Mouse (Mus musculus) cerebellum, adult 11-12 months (tissue): ENCODE measurements around the gene Kcne1l.
A peak's percentile ranks its signal among the peaks of the same experiment; 100 is the strongest.

Experiments used
- DNase-seq: peaks from one replicate; pipeline ENCODE4 v3.0.0; 2022

Gene Kcne1l

GRCm38 (mm10) chrX:142305869-142306581, at the start of gene Kcne1l:
TSS of gene Kcne1l (minus strand) at chrX:142306294.
- DNase-seq = no peak

GRCm38 (mm10) chrX:142336207-142336606, 30.1 kb upstream of the Kcne1l start:
- no peak for DNase-seq

GRCm38 (mm10) chrX:142335502-142335901, 29.4 kb upstream of the Kcne1l start:
- no peak for DNase-seq

GRCm38 (mm10) chrX:142325760-142326159, 19.7 kb upstream of the Kcne1l start:
- DNase-seq = no peak

- DNase-seq = no peak
These were observed 10.0 kb upstream of the Kcne1l start for GRCm38 (mm10) chrX:142316106-142316505.

- DNase-seq = no peak
These were observed 9.2 kb upstream of the Kcne1l start for GRCm38 (mm10) chrX:142315270-142315669.

GRCm38 (mm10) chrX:142314307-142315024, 8.4 kb upstream of the Kcne1l start:
- DNase-seq = peak; percentile 76

- DNase-seq = peak; percentile 24
These were observed 4.3 kb upstream of the Kcne1l start for GRCm38 (mm10) chrX:142310431-142310830.

GRCm38 (mm10) chrX:142305010-142305868, 855 bp downstream of the Kcne1l start:
- DNase-seq = no peak

GRCm38 (mm10) chrX:142304592-142304991, 1.5 kb downstream of the Kcne1l start:
- DNase-seq = no peak

GRCm38 (mm10) chrX:142303456-142303855, 2.6 kb downstream of the Kcne1l start:
- DNase-seq = no peak

- no peak for DNase-seq
These were observed 20.2 kb downstream of the Kcne1l start for GRCm38 (mm10) chrX:142285905-142286304.

GRCm38 (mm10) chrX:142276573-142276972, 29.5 kb downstream of the Kcne1l start:
- DNase-seq = no peak

GRCm38 (mm10) chrX:142276031-142276430, 30.1 kb downstream of the Kcne1l start:
- DNase-seq = no peak
